Mouse (Mus musculus) brain, embryonic 14.5 days (tissue): ENCODE data around the gene Aebp2.

Experiments
- CTCF ChIP-seq: fragments of 200-500 bp; IDR thresholded peaks from 2 replicates; pipeline ENCODE4 v1.5.1; 2012; ENCODE audit warnings: inconsistent platforms, mild to moderate bottlenecking, moderate library complexity, borderline replicate concordance; ENCODE audit not compliant: insufficient read depth, insufficient read length; ENCODE audit errors: extremely low read depth
- POLR2A ChIP-seq: fragments of 200-500 bp; IDR thresholded peaks from 2 replicates; pipeline ENCODE4 v1.6.1; 2012; ENCODE audit warnings: mild to moderate bottlenecking, inconsistent platforms, borderline replicate concordance; ENCODE audit not compliant: poor library complexity, insufficient read depth, insufficient read length, severe bottlenecking; ENCODE audit errors: extremely low read depth

GRCm38 (mm10) chr6:140708059-140708458 is 85.6 kb downstream of the Aebp2 start:
- TF ChIP-seq POLR2A (no peak), CTCF (no peak)
